Mouse (Mus musculus): Measurements from ENCODE around the gene Mink1.

Mink1 gene

DNA sequence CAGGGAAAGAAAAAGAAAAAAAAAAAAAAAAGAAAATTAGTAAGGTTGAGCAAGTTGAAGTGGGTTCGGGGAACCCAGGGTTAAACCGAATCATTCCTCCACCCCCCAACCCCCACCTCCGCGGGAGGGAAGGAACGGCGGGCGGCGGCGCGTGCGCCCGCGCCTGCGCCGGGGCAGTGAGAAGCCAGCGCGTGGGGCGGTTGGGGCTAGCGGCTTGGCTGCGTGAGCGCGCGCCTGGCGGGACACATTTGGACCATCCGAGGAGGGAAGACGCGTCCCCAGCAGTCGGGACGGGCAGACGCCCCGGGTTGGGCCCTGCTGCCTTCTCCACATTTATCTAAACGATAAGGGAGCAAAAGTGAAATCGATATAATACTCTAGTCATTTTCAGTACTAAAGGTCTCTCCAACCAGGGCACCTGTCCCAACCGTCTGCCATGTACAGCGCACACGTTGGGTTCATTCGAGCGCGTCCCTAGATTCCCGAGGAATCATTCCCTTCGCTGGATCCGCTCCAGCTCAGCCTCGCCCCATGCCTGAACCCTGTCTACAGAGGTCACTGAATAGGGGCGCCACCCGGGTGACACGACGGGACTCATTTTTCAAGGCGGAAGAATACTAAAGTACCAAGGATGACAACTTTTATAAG, 92.4 kb downstream of the Mink1 start:
- DNase-seq: peak; percentile 91

DNA sequence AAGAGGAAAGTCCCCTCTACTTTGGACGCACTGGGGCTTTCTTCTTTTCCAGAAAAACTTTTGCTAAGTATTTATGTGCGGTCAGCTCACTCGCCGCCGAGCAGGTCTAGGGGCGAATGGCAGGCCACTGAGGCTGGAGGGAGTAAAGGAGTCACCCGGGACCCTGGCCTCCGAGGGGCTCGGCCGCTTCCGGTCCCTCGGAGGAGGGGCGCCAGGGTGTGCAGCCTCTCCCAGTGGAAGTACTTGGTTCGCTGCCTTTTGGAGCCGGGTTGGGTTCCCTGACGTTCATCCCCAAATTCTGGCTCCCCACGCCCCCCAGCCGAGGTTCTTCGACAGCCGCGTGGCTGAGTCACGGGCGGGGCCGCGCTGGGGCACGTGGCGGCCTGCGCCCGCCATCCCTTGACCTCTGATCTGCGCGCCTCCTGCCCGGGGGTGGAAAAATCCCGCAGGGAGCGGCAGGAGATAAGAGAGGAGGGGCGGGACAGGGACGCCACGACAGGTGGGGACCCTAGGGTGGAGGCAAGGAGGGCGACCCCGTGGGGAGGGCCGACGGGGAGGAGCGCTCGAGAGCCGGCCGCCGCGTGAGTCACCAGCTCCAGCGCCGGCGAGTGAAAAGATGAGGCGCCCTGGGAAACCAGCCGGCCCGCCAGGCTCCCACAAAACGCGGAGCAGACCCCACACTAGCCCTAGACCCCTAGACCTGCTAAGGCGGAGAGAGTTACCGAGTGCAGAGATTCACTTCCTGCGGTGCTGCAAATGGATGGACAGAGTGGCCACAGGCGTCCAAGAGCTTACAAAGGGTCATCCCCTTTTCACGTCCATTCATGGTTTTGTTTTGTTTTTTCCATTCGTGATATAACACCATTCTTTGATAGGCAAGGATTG, 93.1 kb downstream of the Mink1 start:
- DNase-seq: peak; percentile 76

DNA sequence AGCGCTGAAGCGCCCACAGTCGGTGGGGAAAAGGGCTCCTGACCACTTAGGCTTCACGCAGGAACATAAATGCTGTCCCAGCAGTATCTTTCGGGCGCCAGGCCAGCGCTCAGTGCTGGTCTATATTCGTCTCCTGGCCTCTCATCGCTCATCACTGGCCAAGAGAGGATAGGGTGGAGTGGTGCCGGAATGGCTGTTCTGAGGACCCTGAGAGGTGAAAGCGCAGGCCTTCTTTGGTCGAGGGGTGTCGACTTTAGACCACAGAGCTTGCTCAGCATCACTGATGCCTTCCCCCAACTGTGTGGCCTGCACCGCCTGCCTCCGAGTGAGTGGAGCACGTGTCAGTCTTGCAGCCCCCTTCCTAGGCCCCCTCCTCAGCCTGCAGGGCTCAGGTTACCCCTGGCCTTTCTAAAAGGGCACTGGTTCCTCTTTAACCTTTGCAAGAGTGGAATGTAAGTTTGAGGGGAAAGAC, 93.8 kb downstream of the Mink1 start:
- DNase-seq: peak; percentile 59

DNA sequence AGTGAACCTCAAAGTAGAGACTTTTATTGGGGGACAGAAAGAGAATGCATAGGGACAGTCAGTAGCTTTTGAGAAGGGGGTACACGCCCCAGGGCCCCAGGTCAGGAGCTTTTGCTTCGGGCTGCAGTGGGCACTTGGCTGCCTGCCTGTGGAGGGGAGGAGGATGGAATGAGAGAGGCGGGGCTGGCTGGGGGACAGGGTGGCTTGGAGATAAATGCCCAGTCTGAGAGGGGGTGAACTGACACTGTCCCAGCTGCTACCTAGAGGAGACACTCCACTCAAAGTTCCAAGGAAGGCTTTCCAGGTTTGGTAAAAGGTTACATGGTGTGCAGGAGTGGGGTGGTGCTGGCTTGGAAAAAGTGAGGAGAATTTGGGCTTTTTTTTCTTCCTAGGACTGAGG, 94.3 kb downstream of the Mink1 start, which contains the start of gene Eno3:
Gene Eno3 (plus strand): TSS at position 239 of the 400 bp plus-strand sequence.
- DNase-seq: no peak

DNA sequence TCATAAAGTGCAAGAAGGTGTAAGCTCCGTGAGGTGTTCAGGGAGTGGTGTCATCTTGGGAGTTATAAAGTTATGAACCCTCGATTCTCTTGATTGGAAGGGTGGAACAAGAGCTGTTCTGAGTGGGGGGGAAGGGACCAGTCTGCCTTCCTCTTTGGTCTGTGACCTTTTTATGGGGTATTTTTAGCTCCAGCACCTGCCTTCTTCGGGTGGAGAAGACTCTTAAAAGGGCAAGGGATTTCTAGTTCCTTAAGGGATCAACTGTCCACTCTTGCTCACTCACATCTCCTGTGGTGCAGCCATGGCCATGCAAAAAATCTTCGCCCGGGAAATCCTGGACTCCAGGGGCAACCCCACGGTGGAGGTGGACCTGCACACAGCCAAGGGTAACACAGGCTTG, 94.9 kb downstream of the Mink1 start:
- DNase-seq: no peak

DNA sequence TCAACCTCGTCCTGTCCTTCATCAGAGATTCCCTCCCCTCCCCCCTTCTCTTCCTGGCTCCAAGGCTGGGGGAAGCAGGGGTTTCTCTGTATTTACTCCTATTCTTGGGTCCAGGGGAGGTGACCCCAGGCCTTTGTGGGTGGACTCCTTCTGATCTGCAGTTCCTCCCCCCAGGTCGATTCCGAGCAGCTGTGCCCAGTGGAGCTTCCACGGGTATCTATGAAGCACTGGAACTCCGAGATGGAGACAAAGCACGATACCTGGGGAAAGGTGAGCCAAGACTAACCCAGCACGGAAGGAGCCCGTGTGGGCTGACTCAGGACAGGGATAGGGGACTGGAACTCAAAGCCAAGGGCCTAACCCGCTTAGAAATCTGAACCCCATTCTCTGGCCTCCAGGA, 95.3 kb downstream of the Mink1 start:
- no peak for DNase-seq

DNA sequence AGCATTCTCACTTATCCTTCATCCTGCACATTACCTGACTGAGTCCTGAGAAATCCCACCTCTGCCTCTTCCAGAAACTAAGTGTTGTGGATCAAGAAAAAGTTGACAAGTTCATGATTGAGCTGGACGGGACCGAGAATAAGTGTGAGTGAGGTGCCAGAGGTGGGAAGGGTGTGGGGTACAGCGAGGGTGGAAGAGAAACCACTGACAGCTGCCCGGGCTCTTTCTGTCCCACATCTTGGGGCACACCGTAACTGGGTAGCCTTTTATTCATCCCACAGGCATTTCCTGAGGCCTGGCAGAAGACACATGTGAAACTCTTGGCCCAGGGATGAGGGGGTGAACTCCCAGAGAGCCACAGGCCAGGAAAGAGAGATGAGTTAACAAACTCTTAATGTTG, 95.8 kb downstream of the Mink1 start:
- no peak for DNase-seq

DNA sequence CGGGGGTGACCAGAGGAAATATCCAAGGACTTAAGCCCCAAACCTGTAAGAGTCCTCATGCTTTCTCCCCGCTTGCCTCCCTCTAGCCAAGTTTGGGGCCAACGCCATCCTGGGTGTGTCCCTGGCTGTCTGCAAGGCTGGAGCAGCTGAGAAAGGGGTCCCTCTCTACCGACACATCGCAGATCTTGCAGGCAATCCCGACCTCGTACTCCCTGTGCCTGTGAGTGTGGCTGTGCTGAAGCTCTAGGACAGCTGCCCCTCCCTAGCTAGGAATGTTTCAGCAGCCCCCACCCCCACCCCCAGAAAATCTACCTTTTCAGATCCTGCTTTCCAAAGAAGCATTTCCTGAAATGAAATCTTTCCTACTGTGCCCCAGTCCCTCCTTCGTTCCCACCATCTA, 96.3 kb downstream of the Mink1 start:
- no peak for DNase-seq

DNA sequence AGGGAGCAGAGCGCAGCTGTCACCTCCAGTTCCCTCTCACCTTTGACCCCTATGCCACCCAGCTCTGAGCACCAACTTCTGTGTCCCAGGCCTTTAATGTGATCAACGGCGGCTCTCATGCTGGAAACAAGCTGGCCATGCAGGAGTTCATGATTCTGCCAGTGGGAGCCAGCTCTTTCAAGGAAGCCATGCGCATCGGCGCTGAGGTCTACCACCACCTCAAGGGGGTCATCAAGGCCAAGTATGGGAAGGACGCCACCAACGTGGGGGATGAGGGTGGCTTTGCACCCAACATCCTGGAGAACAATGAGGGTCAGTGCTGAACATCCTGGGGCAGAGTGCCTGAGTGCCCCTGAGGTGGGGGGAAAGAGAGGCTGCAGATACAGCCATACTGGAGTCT, 97.9 kb downstream of the Mink1 start:
- no peak for DNase-seq

DNA sequence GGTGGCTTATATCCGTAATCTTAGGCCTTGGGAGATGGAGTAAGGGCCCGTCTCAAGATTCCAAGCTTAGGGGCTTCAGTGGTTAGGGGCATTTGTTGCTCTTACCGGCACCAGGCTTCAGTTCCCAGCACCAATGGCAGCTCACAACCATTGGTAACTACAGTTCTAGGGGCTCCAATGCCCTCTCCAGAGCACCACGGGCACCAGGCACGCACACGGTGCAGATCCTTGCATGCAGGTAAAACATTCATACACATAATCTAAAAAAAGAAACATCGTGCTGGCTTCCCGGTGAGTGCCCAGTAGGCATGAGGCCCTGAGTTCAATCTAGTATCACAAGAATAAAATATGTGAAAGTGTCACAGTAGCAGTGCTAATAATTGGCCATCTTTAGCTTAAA, 100.4 kb downstream of the Mink1 start:
- no peak for DNase-seq

DNA sequence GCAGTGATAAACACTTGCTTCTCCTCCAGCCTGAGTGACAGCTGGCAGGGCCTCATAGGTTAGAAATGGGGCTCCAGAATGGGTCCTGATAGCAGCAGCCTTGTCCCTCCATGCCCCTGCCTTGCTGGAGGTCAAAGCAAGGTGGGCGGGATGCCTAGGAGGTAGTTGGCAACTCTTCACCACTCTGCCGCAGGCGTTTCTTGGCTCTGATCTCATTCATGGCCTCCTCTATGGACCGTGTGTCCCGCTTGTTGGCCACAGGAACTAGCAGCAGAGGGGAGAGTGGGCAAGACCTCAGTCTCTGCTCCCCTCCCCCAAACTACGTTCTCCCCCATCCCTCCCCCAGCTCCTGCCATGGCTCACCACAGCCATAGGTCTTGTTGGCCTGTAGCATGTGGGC, 101.3 kb downstream of the Mink1 start:
- DNase-seq: no peak
